Mouse (Mus musculus): ENCODE results near the gene Ubl7. TPM values are rescaled to one million over a fixed set of nuclear protein-coding genes. Genes with fewer than 3 reads are reported as not detected.
A peak's percentile ranks its signal among the peaks of the same experiment; 100 is the strongest.

The Ubl7 gene
- polyA plus RNA-seq (2012; rRNA removed) = 131 and 138 TPM in 2 replicates

DNA sequence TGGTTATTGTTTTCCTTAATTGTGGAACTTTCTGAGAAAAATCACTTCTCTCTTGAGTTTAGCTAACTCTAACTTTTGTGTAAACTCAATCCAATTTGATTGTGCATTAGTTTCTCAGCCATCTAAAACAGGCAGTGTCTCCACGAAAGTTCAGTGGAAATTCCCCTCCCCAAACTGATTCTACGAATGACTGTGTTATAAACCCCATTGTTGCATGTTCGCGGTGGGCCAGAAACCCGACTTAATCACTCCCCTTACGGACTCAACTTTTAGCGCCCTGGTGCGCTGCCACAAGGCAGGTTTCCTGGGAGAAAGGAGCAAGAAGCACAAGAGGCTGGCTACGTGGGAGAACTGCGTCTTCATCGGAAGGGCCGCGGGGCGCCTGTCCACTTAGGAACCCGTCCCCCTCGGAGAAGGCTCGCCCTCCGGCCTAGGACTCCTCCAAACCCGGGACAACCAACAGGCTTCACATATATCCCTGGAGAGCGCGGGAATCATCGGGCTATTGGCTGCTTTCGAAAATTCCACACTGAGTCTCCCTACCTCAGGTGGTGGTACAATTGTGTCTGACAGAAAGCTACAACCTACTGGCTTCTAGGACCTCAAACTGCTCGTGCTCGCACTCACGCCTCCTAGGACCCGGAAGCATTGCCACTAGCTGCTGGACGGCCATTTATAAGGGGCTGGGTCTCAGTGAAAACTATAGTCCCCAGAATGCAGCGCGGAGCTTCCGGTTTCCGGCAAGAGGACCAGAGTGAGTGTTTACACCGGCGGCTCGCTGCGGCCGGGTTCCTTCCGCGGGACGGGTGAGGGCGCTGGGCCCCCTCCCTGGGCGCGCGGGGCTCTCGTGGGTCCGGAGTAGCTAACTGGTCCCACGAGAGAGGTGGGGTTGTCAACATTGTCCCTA is at the start of gene Ubl7:
TSS of gene Ubl7 (plus strand) at position 726 of the 907 bp plus-strand sequence.
- no peak for TF ChIP-seq CTCF (IDR thresholded peaks at IDR 0.05; ENCODE audit: insufficient read depth, low read length)
- peak; percentile 83 for TF ChIP-seq POLR2A (IDR thresholded peaks at IDR 0.05; ENCODE audit: borderline replicate concordance, extremely low read depth, low read depth, low read length)
- Histone ChIP-seq H3K4me3 (replicated peaks; ENCODE audit: extremely low read depth, low read depth, low read length) (peak within 1 kb of the TSS; percentile 80), H3K4me1 (ENCODE audit: control insufficient read depth, insufficient read depth, low read length) (peaks cover 16% of the 10 kb centered on the region)
- peak; percentile 87 for DNase-seq
- WGBS = 2% methylated on average over 47 of the region's 47 CpGs

DNA sequence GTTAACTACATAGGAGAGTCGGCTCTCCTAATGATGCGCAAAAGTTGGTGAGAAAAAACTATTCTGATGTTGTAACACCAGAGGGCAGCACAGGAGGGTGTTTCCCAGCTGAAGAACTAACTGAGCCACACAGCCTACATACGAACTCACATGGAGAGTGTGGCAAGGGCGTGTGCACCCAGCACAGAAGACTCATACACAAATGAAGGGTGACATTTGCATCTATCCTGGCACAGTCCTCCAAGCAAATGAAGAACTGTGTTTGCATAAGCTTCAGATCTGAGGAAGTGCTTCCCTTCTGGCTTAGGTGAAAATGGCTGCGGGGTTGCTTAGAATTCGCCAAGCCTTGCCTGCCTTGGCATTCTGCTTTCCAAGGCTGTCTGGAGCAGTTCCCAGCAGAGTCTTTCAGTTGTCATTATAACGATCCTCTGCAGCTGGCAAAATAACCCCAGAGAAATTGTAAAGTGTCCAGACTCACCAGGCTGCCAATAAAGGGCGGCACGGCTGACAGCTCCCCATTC is 48.8 kb upstream of the Ubl7 start:
- peak; percentile 22 for DNase-seq

DNA sequence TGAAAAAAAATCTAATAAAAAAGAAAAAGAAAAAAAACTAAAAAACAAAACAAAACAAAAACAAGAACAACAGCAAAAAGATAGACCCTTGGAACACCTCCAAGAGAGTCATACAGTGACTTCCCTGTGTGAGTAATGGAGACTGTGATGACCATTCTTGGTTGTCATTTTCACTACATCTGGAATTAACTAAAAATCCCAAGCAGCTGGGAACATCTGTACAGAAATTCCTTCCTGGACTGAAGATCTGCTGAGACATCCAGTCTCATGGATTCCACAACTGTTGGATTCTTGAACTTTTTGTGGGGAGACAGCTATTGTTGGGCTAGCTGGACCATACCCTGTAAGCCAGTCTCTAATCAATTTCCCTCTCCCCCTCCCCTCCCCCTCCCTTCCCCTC is 46.4 kb upstream of the Ubl7 start:
- no peak for TF ChIP-seq CTCF (IDR thresholded peaks at IDR 0.05; ENCODE audit: insufficient read depth, low read length)
- TF ChIP-seq POLR2A (IDR thresholded peaks at IDR 0.05; ENCODE audit: borderline replicate concordance, extremely low read depth, low read depth, low read length) = no peak
- H3K4me1 ChIP-seq (ENCODE audit: control insufficient read depth, insufficient read depth, low read length) = peaks cover 2% of the 10 kb centered on the region; the same call in 1 of the 2 replicates
- no peak overlapping the region for H3K4me3 ChIP-seq (replicated peaks; ENCODE audit: extremely low read depth, low read depth, low read length)
- DNase-seq = no peak

More for the DNA sequence above, 48.8 kb upstream of the Ubl7 start:
- TF ChIP-seq CTCF (IDR thresholded peaks at IDR 0.05; ENCODE audit: insufficient read depth, low read length) (peak; percentile 53), POLR2A (IDR thresholded peaks at IDR 0.05; ENCODE audit: borderline replicate concordance, extremely low read depth, low read depth, low read length) (no peak)
- 33% methylated on average over 9 of the region's 9 CpGs for WGBS
- H3K4me1 ChIP-seq (ENCODE audit: control insufficient read depth, insufficient read depth, low read length) = peaks cover 2% of the 10 kb centered on the region; the same call in 1 of the 2 replicates
- no peak overlapping the region for H3K4me3 ChIP-seq (replicated peaks; ENCODE audit: extremely low read depth, low read depth, low read length)

DNA sequence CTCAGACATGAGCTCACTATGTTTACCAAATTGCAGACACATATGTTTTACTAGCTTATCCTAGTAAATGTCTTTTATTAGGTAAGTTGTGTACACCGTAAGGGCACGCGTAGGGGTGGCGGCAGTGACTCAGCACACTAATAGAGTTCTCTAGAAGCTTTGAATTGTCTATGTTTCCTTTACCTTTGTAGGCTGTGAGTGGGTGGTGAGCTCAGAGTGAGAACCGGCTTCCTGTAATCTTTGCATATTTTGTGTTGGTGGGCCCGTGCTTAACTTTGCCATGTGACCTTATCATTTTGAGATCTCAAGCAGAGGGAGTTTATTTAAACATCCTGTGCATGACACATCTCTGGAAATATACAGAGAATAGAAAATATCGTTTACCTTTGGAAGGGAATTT is 44.2 kb upstream of the Ubl7 start:
- WGBS = 41% methylated on average over 7 of the region's 7 CpGs
- TF ChIP-seq POLR2A (IDR thresholded peaks at IDR 0.05; ENCODE audit: borderline replicate concordance, extremely low read depth, low read depth, low read length) (no peak), CTCF (IDR thresholded peaks at IDR 0.05; ENCODE audit: insufficient read depth, low read length) (no peak)
- no peak for DNase-seq
- no peak overlapping the region for H3K4me3 ChIP-seq (replicated peaks; ENCODE audit: extremely low read depth, low read depth, low read length)
- peaks cover 2% of the 10 kb centered on the region; the same call in 1 of the 2 replicates for H3K4me1 ChIP-seq (ENCODE audit: control insufficient read depth, insufficient read depth, low read length)

DNA sequence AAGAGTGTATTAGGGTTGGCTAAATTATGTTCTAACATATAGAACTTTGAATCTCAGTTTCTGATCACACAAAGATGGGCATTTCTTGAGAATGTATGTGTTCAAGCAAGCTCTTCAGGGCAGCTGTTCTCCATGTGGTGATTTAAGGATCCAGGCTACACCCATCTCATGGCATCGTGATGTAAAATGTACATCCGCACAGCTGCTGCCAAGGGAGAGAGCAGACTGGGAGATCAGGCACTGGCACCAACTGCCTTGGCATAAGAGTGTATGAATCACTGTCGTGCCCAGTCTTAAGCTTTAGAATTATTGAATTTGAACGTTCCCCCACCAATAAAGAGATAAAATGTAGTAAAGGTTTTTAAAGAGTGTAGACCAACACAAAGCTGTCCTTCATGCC is 43.5 kb upstream of the Ubl7 start:
- peaks cover 2% of the 10 kb centered on the region; the same call in 1 of the 2 replicates for H3K4me1 ChIP-seq (ENCODE audit: control insufficient read depth, insufficient read depth, low read length)
- TF ChIP-seq POLR2A (IDR thresholded peaks at IDR 0.05; ENCODE audit: borderline replicate concordance, extremely low read depth, low read depth, low read length) = no peak
- TF ChIP-seq CTCF (IDR thresholded peaks at IDR 0.05; ENCODE audit: insufficient read depth, low read length) = no peak
- WGBS = 81% methylated on average over 4 of the region's 4 CpGs
- DNase-seq = no peak
- H3K4me3 ChIP-seq (replicated peaks; ENCODE audit: extremely low read depth, low read depth, low read length) = no peak overlapping the region

DNA sequence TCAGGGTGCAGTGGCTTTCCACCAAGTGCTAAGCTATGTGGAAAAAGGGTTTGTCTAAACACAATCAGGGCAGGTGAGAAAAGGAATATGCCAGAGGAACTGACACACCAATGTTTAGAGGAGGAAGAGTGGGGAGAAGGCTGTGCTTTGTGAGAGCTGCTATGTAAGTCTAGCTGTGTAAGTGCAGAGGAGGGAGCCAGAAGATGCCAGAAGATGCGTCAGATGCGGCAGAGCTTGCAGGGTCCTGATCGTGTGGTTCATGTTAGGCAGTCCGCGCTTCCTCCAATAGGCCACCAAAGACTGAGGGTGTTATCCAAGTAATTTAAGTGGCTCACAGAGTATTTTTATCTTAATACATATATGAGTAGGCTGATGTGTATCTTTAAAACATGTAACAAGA is 42.9 kb upstream of the Ubl7 start:
- H3K4me3 ChIP-seq (replicated peaks; ENCODE audit: extremely low read depth, low read depth, low read length) = no peak overlapping the region
- H3K4me1 ChIP-seq (ENCODE audit: control insufficient read depth, insufficient read depth, low read length) = peaks cover 2% of the 10 kb centered on the region; the same call in 1 of the 2 replicates
- 84% methylated on average over 5 of the region's 5 CpGs for WGBS
- no peak for DNase-seq
- TF ChIP-seq CTCF (IDR thresholded peaks at IDR 0.05; ENCODE audit: insufficient read depth, low read length) = no peak
- no peak for TF ChIP-seq POLR2A (IDR thresholded peaks at IDR 0.05; ENCODE audit: borderline replicate concordance, extremely low read depth, low read depth, low read length)

DNA sequence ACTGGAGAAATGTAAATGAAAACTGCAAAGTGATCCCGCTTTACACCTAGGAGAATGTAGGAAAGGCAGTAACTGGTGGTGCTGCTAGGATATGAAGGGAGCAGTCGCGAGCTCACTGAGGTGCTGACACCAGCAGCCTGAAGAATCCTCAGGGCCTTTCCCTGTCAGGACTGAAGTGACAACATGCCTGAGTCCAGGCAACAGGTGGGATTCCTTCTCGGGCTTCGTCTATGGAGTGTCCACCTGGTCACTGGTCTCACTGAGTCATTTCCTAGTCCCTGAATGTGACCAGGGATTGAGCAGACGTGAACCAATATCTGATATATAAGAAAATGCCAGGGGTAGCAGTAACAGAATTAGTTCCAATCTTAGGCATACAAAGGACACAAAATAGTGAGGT is 42.0 kb upstream of the Ubl7 start:
- no peak overlapping the region for H3K4me3 ChIP-seq (replicated peaks; ENCODE audit: extremely low read depth, low read depth, low read length)
- DNase-seq = no peak
- H3K4me1 ChIP-seq (ENCODE audit: control insufficient read depth, insufficient read depth, low read length) = peaks cover 2% of the 10 kb centered on the region; the same call in 1 of the 2 replicates
- no peak for TF ChIP-seq POLR2A (IDR thresholded peaks at IDR 0.05; ENCODE audit: borderline replicate concordance, extremely low read depth, low read depth, low read length)
- TF ChIP-seq CTCF (IDR thresholded peaks at IDR 0.05; ENCODE audit: insufficient read depth, low read length) = no peak
- 82% methylated on average over 6 of the region's 6 CpGs for WGBS

DNA sequence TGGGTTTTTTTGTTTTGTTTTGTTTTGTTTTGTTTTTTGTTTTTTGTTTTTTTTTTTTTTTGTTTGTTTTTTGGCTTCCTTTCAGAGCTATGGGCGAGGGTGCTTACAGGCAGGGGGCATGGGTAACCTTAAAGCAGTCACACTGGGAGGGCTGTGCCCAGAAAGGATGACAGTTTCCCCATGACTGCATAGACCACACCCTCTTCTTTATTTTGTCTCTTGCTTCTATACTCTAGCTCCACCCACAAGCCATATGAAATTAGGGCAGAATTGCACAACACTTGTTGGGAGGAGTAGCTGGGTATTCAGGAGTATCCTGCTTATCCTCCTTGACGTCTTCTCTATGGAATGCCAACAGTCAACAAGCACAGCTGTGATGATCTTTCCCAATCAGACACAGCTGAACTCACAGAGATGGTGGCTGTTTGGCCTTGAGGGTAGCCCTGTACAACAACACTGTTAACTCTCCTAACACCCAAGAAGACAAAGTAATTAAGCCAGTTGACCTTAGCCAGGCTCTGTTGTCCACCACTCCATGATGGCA is 40.4 kb upstream of the Ubl7 start:
- DNase-seq = no peak
- TF ChIP-seq CTCF (IDR thresholded peaks at IDR 0.05; ENCODE audit: insufficient read depth, low read length) = no peak
- no peak for TF ChIP-seq POLR2A (IDR thresholded peaks at IDR 0.05; ENCODE audit: borderline replicate concordance, extremely low read depth, low read depth, low read length)
- Histone ChIP-seq H3K4me1 (ENCODE audit: control insufficient read depth, insufficient read depth, low read length) (peaks cover 2% of the 10 kb centered on the region; the same call in 1 of the 2 replicates), H3K4me3 (replicated peaks; ENCODE audit: extremely low read depth, low read depth, low read length) (no peak overlapping the region)
- WGBS = 41% methylated on average over 2 of the region's 2 CpGs

DNA sequence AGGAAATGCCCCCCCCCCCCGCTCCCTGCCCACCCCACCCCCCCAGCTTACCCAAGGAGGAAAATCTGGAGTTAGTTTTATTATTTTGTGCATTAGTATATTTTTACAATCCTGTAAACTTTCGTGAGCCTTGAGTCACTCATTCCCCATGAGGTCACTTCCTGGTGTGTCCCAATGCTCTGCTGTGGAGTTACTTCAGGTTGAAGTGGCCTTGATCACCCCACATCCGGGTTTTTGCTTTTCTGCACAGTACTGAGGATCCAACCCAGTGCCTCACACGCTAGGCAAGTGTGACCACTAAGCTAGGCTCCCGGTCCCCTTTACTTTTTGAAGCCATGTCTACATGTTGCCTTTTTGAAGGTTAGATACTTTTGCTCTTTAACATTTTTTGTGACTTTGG is 36.6 kb upstream of the Ubl7 start:
- 52% methylated on average over 5 of the region's 5 CpGs for WGBS

More for the DNA sequence above, 36.6 kb upstream of the Ubl7 start:
- H3K4me1 ChIP-seq (ENCODE audit: control insufficient read depth, insufficient read depth, low read length) = no peaks in the 10 kb centered on the region
- no peak overlapping the region for H3K4me3 ChIP-seq (replicated peaks; ENCODE audit: extremely low read depth, low read depth, low read length)
- DNase-seq = no peak
- TF ChIP-seq POLR2A (IDR thresholded peaks at IDR 0.05; ENCODE audit: borderline replicate concordance, extremely low read depth, low read depth, low read length) (no peak), CTCF (IDR thresholded peaks at IDR 0.05; ENCODE audit: insufficient read depth, low read length) (no peak)

Data from lung, adult 2 months (tissue).